Mouse (Mus musculus): ENCODE data around the gene Dis3l. TPM values are rescaled to one million over a fixed set of nuclear protein-coding genes. Genes with fewer than 3 reads are reported as not detected.

The Dis3l gene
- total and polyA plus RNA-seq, 2 experiments from 2014 or later, result 11.8 to 12.9 TPM

GRCm38 (mm10) chr9:64268196-64268595, 72.9 kb downstream of the Dis3l start:
- H3K4me2 ChIP-seq (ENCODE audit: low read depth, low read length), result no peak overlapping the region
- no peak for ATAC-seq (ENCODE audit: insufficient read depth, low read depth)
- no peaks in the 10 kb centered on the region for H3K4me1 ChIP-seq (ENCODE audit: control insufficient read depth, insufficient read depth)
- no peak overlapping the region for H3K4me3 ChIP-seq (ENCODE audit: low read depth, low read length)
- H3K27me3 ChIP-seq (ENCODE audit: control insufficient read depth, insufficient read depth, low read length), result no peaks in the 10 kb centered on the region
- 66% methylated on average over 10 of the region's 10 CpGs for WGBS
- no peak for DNase-seq (ENCODE audit: low spot score)
- no peak overlapping the region for H3K27ac ChIP-seq (ENCODE audit: low read depth)
- no peaks in the 10 kb centered on the region for H3K9me3 ChIP-seq (replicated peaks; ENCODE audit: control insufficient read depth, low read length)
- no peak for TF ChIP-seq CTCF (IDR thresholded peaks at IDR 0.05; ENCODE audit: low read depth)
- no peak for TF ChIP-seq EP300 (IDR thresholded peaks at IDR 0.05; ENCODE audit: low read depth)
- H3K9ac ChIP-seq (replicated peaks; ENCODE audit: low read depth, low read length), result no peak overlapping the region
- no peaks in the 10 kb centered on the region for H3K36me3 ChIP-seq (replicated peaks; ENCODE audit: control insufficient read depth, insufficient read depth, low read length)

GRCm38 (mm10) chr9:64267231-64267630, 73.9 kb downstream of the Dis3l start:
- DNase-seq (ENCODE audit: low spot score), result no peak
- Histone ChIP-seq H3K4me1 (ENCODE audit: control insufficient read depth, insufficient read depth) (no peaks in the 10 kb centered on the region), H3K4me3 (ENCODE audit: low read depth, low read length) (no peak overlapping the region), H3K27me3 (ENCODE audit: control insufficient read depth, insufficient read depth, low read length) (no peaks in the 10 kb centered on the region), H3K4me2 (ENCODE audit: low read depth, low read length) (no peak overlapping the region), H3K27ac (ENCODE audit: low read depth) (no peak overlapping the region), H3K36me3 (replicated peaks; ENCODE audit: control insufficient read depth, insufficient read depth, low read length) (no peaks in the 10 kb centered on the region), H3K9me3 (replicated peaks; ENCODE audit: control insufficient read depth, low read length) (no peaks in the 10 kb centered on the region), H3K9ac (replicated peaks; ENCODE audit: low read depth, low read length) (no peak overlapping the region)
- no peak for ATAC-seq (ENCODE audit: insufficient read depth, low read depth)
- WGBS, result 78% methylated on average over 1 of the region's 1 CpGs
- TF ChIP-seq CTCF (IDR thresholded peaks at IDR 0.05; ENCODE audit: low read depth), result no peak
- no peak for TF ChIP-seq EP300 (IDR thresholded peaks at IDR 0.05; ENCODE audit: low read depth)

- DNase-seq (ENCODE audit: low spot score), result no peak
- TF ChIP-seq EP300 (IDR thresholded peaks at IDR 0.05; ENCODE audit: low read depth), result no peak
- TF ChIP-seq CTCF (IDR thresholded peaks at IDR 0.05; ENCODE audit: low read depth), result no peak
- no peaks in the 10 kb centered on the region for H3K9me3 ChIP-seq (replicated peaks; ENCODE audit: control insufficient read depth, low read length)
- 41% methylated on average over 1 of the region's 1 CpGs for WGBS
- H3K9ac ChIP-seq (replicated peaks; ENCODE audit: low read depth, low read length), result no peak overlapping the region
- H3K27ac ChIP-seq (ENCODE audit: low read depth), result no peak overlapping the region
- H3K4me1 ChIP-seq (ENCODE audit: control insufficient read depth, insufficient read depth), result no peaks in the 10 kb centered on the region
- H3K27me3 ChIP-seq (ENCODE audit: control insufficient read depth, insufficient read depth, low read length), result no peaks in the 10 kb centered on the region
- H3K4me3 ChIP-seq (ENCODE audit: low read depth, low read length), result no peak overlapping the region
- H3K36me3 ChIP-seq (replicated peaks; ENCODE audit: control insufficient read depth, insufficient read depth, low read length), result no peaks in the 10 kb centered on the region
- no peak for ATAC-seq (ENCODE audit: insufficient read depth, low read depth)
- no peak overlapping the region for H3K4me2 ChIP-seq (ENCODE audit: low read depth, low read length)
These were observed 76.3 kb downstream of the Dis3l start for GRCm38 (mm10) chr9:64264813-64265212.

- 84% methylated on average over 4 of the region's 4 CpGs for WGBS
- Histone ChIP-seq H3K4me3 (ENCODE audit: low read depth, low read length) (no peak overlapping the region), H3K36me3 (replicated peaks; ENCODE audit: control insufficient read depth, insufficient read depth, low read length) (no peaks in the 10 kb centered on the region), H3K4me2 (ENCODE audit: low read depth, low read length) (no peak overlapping the region), H3K27me3 (ENCODE audit: control insufficient read depth, insufficient read depth, low read length) (no peaks in the 10 kb centered on the region), H3K4me1 (ENCODE audit: control insufficient read depth, insufficient read depth) (no peaks in the 10 kb centered on the region), H3K9ac (replicated peaks; ENCODE audit: low read depth, low read length) (no peak overlapping the region), H3K27ac (ENCODE audit: low read depth) (no peak overlapping the region), H3K9me3 (replicated peaks; ENCODE audit: control insufficient read depth, low read length) (no peaks in the 10 kb centered on the region)
- DNase-seq (ENCODE audit: low spot score) (no peak), ATAC-seq (ENCODE audit: insufficient read depth, low read depth) (no peak)
- TF ChIP-seq CTCF (IDR thresholded peaks at IDR 0.05; ENCODE audit: low read depth) (no peak), EP300 (IDR thresholded peaks at IDR 0.05; ENCODE audit: low read depth) (no peak)
These were observed 80.1 kb downstream of the Dis3l start for GRCm38 (mm10) chr9:64261023-64261422.

GRCm38 (mm10) chr9:64259906-64260305, 81.2 kb downstream of the Dis3l start:
- TF ChIP-seq EP300 (IDR thresholded peaks at IDR 0.05; ENCODE audit: low read depth), result no peak
- no peak for TF ChIP-seq CTCF (IDR thresholded peaks at IDR 0.05; ENCODE audit: low read depth)
- Histone ChIP-seq H3K4me3 (ENCODE audit: low read depth, low read length) (no peak overlapping the region), H3K4me1 (ENCODE audit: control insufficient read depth, insufficient read depth) (no peaks in the 10 kb centered on the region), H3K36me3 (replicated peaks; ENCODE audit: control insufficient read depth, insufficient read depth, low read length) (no peaks in the 10 kb centered on the region), H3K27ac (ENCODE audit: low read depth) (no peak overlapping the region), H3K27me3 (ENCODE audit: control insufficient read depth, insufficient read depth, low read length) (no peaks in the 10 kb centered on the region), H3K9me3 (replicated peaks; ENCODE audit: control insufficient read depth, low read length) (no peaks in the 10 kb centered on the region), H3K4me2 (ENCODE audit: low read depth, low read length) (no peak overlapping the region), H3K9ac (replicated peaks; ENCODE audit: low read depth, low read length) (no peak overlapping the region)
- ATAC-seq (ENCODE audit: insufficient read depth, low read depth) (no peak), DNase-seq (ENCODE audit: low spot score) (no peak)
- WGBS, result 81% methylated on average over 5 of the region's 5 CpGs

Other genes with a start within 250 kb of the Dis3l start
- gene Lctl, start 224.1 kb downstream of the Dis3l start, total RNA-seq (2014; rRNA removed; ENCODE audit: low replicate concordance), result not detected in 2 replicates
- gene Lctl, start 224.1 kb downstream of the Dis3l start, polyA plus RNA-seq (2015; fragmentation: Nextera tagmentation; extraction: Ambion mirVana), result 0.21 TPM in 1 of 2 replicates, not detected in the other
- gene Zwilch, start 168.2 kb downstream of the Dis3l start, total RNA-seq (2014; rRNA removed; ENCODE audit: low replicate concordance), result 9.8 and 28.8 TPM in 2 replicates
- 3.8 and 4.9 TPM in 2 replicates for gene Zwilch, start 168.2 kb downstream of the Dis3l start, polyA plus RNA-seq (2015; fragmentation: Nextera tagmentation; extraction: Ambion mirVana)
- gene Rpl4, start 167.9 kb downstream of the Dis3l start, total RNA-seq (2014; rRNA removed; ENCODE audit: low replicate concordance), result 667 and 760 TPM in 2 replicates
- gene Rpl4, start 167.9 kb downstream of the Dis3l start, polyA plus RNA-seq (2015; fragmentation: Nextera tagmentation; extraction: Ambion mirVana), result 537 and 545 TPM in 2 replicates
- gene Snapc5, start 162.0 kb downstream of the Dis3l start, total RNA-seq (2014; rRNA removed; ENCODE audit: low replicate concordance), result 2.5 and 4.2 TPM in 2 replicates
- 31.7 and 32.0 TPM in 2 replicates for gene Snapc5, start 162.0 kb downstream of the Dis3l start, polyA plus RNA-seq (2015; fragmentation: Nextera tagmentation; extraction: Ambion mirVana)
- gene Uchl4, start 106.1 kb downstream of the Dis3l start, total RNA-seq (2014; rRNA removed; ENCODE audit: low replicate concordance), result not detected in 2 replicates
- gene Uchl4, start 106.1 kb downstream of the Dis3l start, polyA plus RNA-seq (2015; fragmentation: Nextera tagmentation; extraction: Ambion mirVana), result 0.75 and 1.1 TPM in 2 replicates
- 110 and 149 TPM in 2 replicates for gene Map2k1, start 87.7 kb downstream of the Dis3l start, total RNA-seq (2014; rRNA removed; ENCODE audit: low replicate concordance)
- gene Map2k1, start 87.7 kb downstream of the Dis3l start, polyA plus RNA-seq (2015; fragmentation: Nextera tagmentation; extraction: Ambion mirVana), result 57.1 and 57.7 TPM in 2 replicates
- gene Tipin, start 59.7 kb downstream of the Dis3l start, total RNA-seq (2014; rRNA removed; ENCODE audit: low replicate concordance), result 19.8 and 20.9 TPM in 2 replicates
- 54.1 and 60.7 TPM in 2 replicates for gene Tipin, start 59.7 kb downstream of the Dis3l start, polyA plus RNA-seq (2015; fragmentation: Nextera tagmentation; extraction: Ambion mirVana)
- gene Megf11, start 44.3 kb upstream of the Dis3l start, total RNA-seq (2014; rRNA removed; ENCODE audit: low replicate concordance), result 0.15 and 0.23 TPM in 2 replicates
- gene Megf11, start 44.3 kb upstream of the Dis3l start, polyA plus RNA-seq (2015; fragmentation: Nextera tagmentation; extraction: Ambion mirVana), result 0.18 and 0.19 TPM in 2 replicates

Data from heart, postnatal 0 days (tissue).